Mouse (Mus musculus) liver, adult 2 months (tissue): ENCODE results near the gene Drc7.

Source experiments
- CTCF ChIP-seq: fragments of 200-500 bp; IDR thresholded peaks from 2 replicates; pipeline ENCODE4 v1.5.1; 2011; ENCODE audit warnings: low read depth, low read length, control low read depth
- POLR2A ChIP-seq: fragments of 200-500 bp; IDR thresholded peaks from 2 replicates; pipeline ENCODE4 v1.6.1; 2011; ENCODE audit warnings: low read length, control low read depth; ENCODE audit not compliant: insufficient read depth; ENCODE audit errors: extremely low read depth

DNA sequence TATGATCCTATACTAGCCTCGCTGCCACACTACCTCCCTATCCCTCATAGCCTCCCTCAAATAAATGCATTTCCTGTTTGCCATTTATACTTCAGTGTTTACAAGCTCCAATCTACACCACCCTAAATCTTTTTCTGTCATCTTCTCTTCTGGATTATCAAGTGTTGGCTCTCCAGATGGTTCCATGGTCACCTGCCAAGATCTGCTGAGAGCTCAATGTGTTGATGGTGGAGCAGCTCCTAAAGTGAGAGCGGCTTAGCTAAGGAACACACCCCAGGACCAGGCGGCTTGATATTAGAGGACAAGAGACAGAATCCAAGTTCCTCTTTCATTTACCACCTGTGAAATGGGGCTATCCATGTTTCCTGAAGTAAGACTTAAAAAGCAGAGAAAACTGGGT is 23.2 kb downstream of the Drc7 start:
- TF ChIP-seq CTCF (no peak), POLR2A (no peak)
